Mouse (Mus musculus): ENCODE measurements around the gene Cpt1b. TPM values are rescaled to one million over a fixed set of nuclear protein-coding genes. Genes with fewer than 3 reads are reported as not detected.

Cpt1b gene
- polyA plus RNA-seq, 1 experiment from 2014 or later = 1.2 TPM

DNA sequence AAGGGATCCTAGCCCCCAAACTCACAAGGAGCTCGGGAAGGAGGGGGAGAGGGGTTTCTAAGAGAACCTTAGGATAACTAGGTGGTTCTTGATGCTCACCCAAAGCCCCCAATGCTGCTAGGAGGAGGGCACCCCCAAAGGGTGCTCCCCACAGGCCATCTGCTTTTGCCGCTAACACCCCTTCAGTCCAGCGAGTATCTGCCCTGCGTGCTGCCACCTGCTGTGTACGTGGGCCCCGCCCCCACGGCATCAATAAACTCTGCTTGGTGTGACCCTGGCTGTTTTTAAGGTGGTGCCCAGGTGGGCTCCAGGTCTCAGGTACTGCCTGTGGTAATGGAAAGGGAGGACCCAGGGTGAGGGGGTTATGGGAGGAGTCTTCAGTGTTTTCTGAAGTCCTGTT, 36.5 kb upstream of the Cpt1b start:
- no peak overlapping the region for H3K4me2 ChIP-seq (replicated peaks)
- H3K4me1 ChIP-seq (replicated peaks; ENCODE audit: control insufficient read depth, insufficient read depth, low read length) = no peaks in the 10 kb centered on the region
- H3K4me3 ChIP-seq (replicated peaks; ENCODE audit: low read length) = no peak overlapping the region
- WGBS = 81% methylated on average over 7 of the region's 7 CpGs
- H3K9me3 ChIP-seq (ENCODE audit: control insufficient read depth, low read length) = no peaks in the 10 kb centered on the region
- peaks cover 73% of the 10 kb centered on the region for H3K36me3 ChIP-seq (replicated peaks; ENCODE audit: control insufficient read depth, insufficient read depth)
- no peaks in the 10 kb centered on the region for H3K27me3 ChIP-seq (ENCODE audit: control insufficient read depth, insufficient read depth, low read length)
- ATAC-seq (ENCODE audit: low FRiP score) (no peak), DNase-seq (ENCODE audit: low spot score) (no peak)
- no peak overlapping the region for H3K27ac ChIP-seq
- no peak overlapping the region for H3K9ac ChIP-seq

GRCm38 (mm10) chr15:89461321-89461720, 35.7 kb upstream of the Cpt1b start:
- ATAC-seq (ENCODE audit: low FRiP score) = no peak
- no peaks in the 10 kb centered on the region for H3K4me1 ChIP-seq (replicated peaks; ENCODE audit: control insufficient read depth, insufficient read depth, low read length)

GRCm38 (mm10) chr15:89460298-89460697, 34.6 kb upstream of the Cpt1b start:
- DNase-seq (ENCODE audit: low spot score) = no peak
- Histone ChIP-seq H3K36me3 (replicated peaks; ENCODE audit: control insufficient read depth, insufficient read depth) (peaks cover 83% of the 10 kb centered on the region), H3K9ac (no peak overlapping the region), H3K9me3 (ENCODE audit: control insufficient read depth, low read length) (no peaks in the 10 kb centered on the region), H3K4me3 (replicated peaks; ENCODE audit: low read length) (no peak overlapping the region), H3K27me3 (ENCODE audit: control insufficient read depth, insufficient read depth, low read length) (no peaks in the 10 kb centered on the region), H3K4me2 (replicated peaks) (no peak overlapping the region), H3K4me1 (replicated peaks; ENCODE audit: control insufficient read depth, insufficient read depth, low read length) (peaks cover 9% of the 10 kb centered on the region), H3K27ac (no peak overlapping the region)
- WGBS = 83% methylated on average over 10 of the region's 10 CpGs
- no peak for ATAC-seq (ENCODE audit: low FRiP score)

More at GRCm38 (mm10) chr15:89461321-89461720, 35.7 kb upstream of the Cpt1b start:
- WGBS = 85% methylated on average over 15 of the region's 15 CpGs
- no peak overlapping the region for H3K4me3 ChIP-seq (replicated peaks; ENCODE audit: low read length)
- no peak overlapping the region for H3K27ac ChIP-seq
- H3K9ac ChIP-seq = no peak overlapping the region
- H3K36me3 ChIP-seq (replicated peaks; ENCODE audit: control insufficient read depth, insufficient read depth) = peaks cover 82% of the 10 kb centered on the region
- H3K4me2 ChIP-seq (replicated peaks) = no peak overlapping the region
- no peak for DNase-seq (ENCODE audit: low spot score)
- no peaks in the 10 kb centered on the region for H3K9me3 ChIP-seq (ENCODE audit: control insufficient read depth, low read length)
- no peaks in the 10 kb centered on the region for H3K27me3 ChIP-seq (ENCODE audit: control insufficient read depth, insufficient read depth, low read length)

- H3K4me2 ChIP-seq (replicated peaks) = no peak overlapping the region
- DNase-seq (ENCODE audit: low spot score) = no peak
- H3K4me3 ChIP-seq (replicated peaks; ENCODE audit: low read length) = no peak overlapping the region
- ATAC-seq (ENCODE audit: low FRiP score) = no peak
- H3K27me3 ChIP-seq (ENCODE audit: control insufficient read depth, insufficient read depth, low read length) = no peaks in the 10 kb centered on the region
- H3K4me1 ChIP-seq (replicated peaks; ENCODE audit: control insufficient read depth, insufficient read depth, low read length) = peaks cover 14% of the 10 kb centered on the region
- no peak overlapping the region for H3K9ac ChIP-seq
- H3K27ac ChIP-seq = no peak overlapping the region
- 95% methylated on average over 7 of the region's 7 CpGs for WGBS
- H3K9me3 ChIP-seq (ENCODE audit: control insufficient read depth, low read length) = no peaks in the 10 kb centered on the region
- peaks cover 83% of the 10 kb centered on the region for H3K36me3 ChIP-seq (replicated peaks; ENCODE audit: control insufficient read depth, insufficient read depth)
These were observed 34.2 kb upstream of the Cpt1b start for GRCm38 (mm10) chr15:89459821-89460220.

DNA sequence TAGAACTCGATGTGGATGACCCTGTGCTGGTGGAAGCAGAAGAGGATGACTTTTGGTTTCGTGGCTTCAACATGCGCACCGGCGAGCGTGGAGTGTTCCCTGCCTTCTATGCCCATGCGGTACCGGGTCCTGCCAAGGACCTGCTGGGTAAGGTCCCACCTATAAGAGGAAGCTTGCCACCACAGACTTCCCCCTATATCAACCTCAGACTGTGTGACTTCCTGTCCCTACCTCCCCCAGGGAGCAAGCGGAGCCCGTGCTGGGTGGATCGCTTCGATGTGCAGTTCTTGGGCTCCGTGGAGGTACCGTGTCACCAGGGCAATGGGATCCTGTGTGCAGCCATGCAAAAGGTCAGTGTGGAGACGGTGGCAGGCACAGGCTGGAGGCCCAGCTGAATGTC, 33.3 kb upstream of the Cpt1b start:
- ATAC-seq (ENCODE audit: low FRiP score) = no peak
- Histone ChIP-seq H3K9me3 (ENCODE audit: control insufficient read depth, low read length) (no peaks in the 10 kb centered on the region), H3K27me3 (ENCODE audit: control insufficient read depth, insufficient read depth, low read length) (no peaks in the 10 kb centered on the region), H3K9ac (no peak overlapping the region), H3K27ac (no peak overlapping the region), H3K4me1 (replicated peaks; ENCODE audit: control insufficient read depth, insufficient read depth, low read length) (peaks cover 16% of the 10 kb centered on the region), H3K36me3 (replicated peaks; ENCODE audit: control insufficient read depth, insufficient read depth) (peaks cover 77% of the 10 kb centered on the region), H3K4me3 (replicated peaks; ENCODE audit: low read length) (no peak overlapping the region), H3K4me2 (replicated peaks) (no peak overlapping the region)
- 94% methylated on average over 15 of the region's 15 CpGs for WGBS
- DNase-seq (ENCODE audit: low spot score) = no peak

GRCm38 (mm10) chr15:89455642-89456041, 30.0 kb upstream of the Cpt1b start:
- Histone ChIP-seq H3K4me3 (replicated peaks; ENCODE audit: low read length) (peak overlapping the region; percentile 79), H3K36me3 (replicated peaks; ENCODE audit: control insufficient read depth, insufficient read depth) (peaks cover 44% of the 10 kb centered on the region), H3K9ac (peak overlapping the region; percentile 88; the same call in 1 of the 2 replicates), H3K4me2 (replicated peaks) (peak overlapping the region; percentile 98), H3K27me3 (ENCODE audit: control insufficient read depth, insufficient read depth, low read length) (no peaks in the 10 kb centered on the region), H3K4me1 (replicated peaks; ENCODE audit: control insufficient read depth, insufficient read depth, low read length) (peaks cover 26% of the 10 kb centered on the region), H3K27ac (no peak overlapping the region; the same call in 1 of the 2 replicates), H3K9me3 (ENCODE audit: control insufficient read depth, low read length) (no peaks in the 10 kb centered on the region)
- WGBS = 79% methylated on average over 6 of the region's 6 CpGs
- ATAC-seq (ENCODE audit: low FRiP score) (no peak), DNase-seq (ENCODE audit: low spot score) (no peak)

GRCm38 (mm10) chr15:89454857-89455256, 29.2 kb upstream of the Cpt1b start:
- H3K27me3 ChIP-seq (ENCODE audit: control insufficient read depth, insufficient read depth, low read length) = no peaks in the 10 kb centered on the region
- peak overlapping the region; percentile 98 for H3K4me2 ChIP-seq (replicated peaks)
- H3K9me3 ChIP-seq (ENCODE audit: control insufficient read depth, low read length) = no peaks in the 10 kb centered on the region
- peak overlapping the region; percentile 79 for H3K4me3 ChIP-seq (replicated peaks; ENCODE audit: low read length)
- peaks cover 36% of the 10 kb centered on the region for H3K36me3 ChIP-seq (replicated peaks; ENCODE audit: control insufficient read depth, insufficient read depth)
- peak overlapping the region; percentile 88 for H3K9ac ChIP-seq
- WGBS = 11% methylated on average over 4 of the region's 6 CpGs
- no peak for ATAC-seq (ENCODE audit: low FRiP score)
- no peak overlapping the region; the same call in 1 of the 2 replicates for H3K27ac ChIP-seq
- no peak for DNase-seq (ENCODE audit: low spot score)
- H3K4me1 ChIP-seq (replicated peaks; ENCODE audit: control insufficient read depth, insufficient read depth, low read length) = peaks cover 26% of the 10 kb centered on the region

GRCm38 (mm10) chr15:89453865-89454478, 28.3 kb upstream of the Cpt1b start, which contains the start of gene Mapk8ip2:
Gene Mapk8ip2 (plus strand): TSS chr15:89453913.
- WGBS = under 1% methylated on average over 53 of the region's 53 CpGs
- Histone ChIP-seq H3K4me3 (replicated peaks; ENCODE audit: low read length) (peak within 1 kb of the TSS; percentile 79), H3K4me1 (replicated peaks; ENCODE audit: control insufficient read depth, insufficient read depth, low read length) (peaks cover 26% of the 10 kb centered on the region), H3K9ac (peak within 1 kb of the TSS; percentile 88), H3K4me2 (replicated peaks) (peak within 1 kb of the TSS; percentile 98), H3K27ac (peak within 1 kb of the TSS; percentile 85), H3K36me3 (replicated peaks; ENCODE audit: control insufficient read depth, insufficient read depth) (peaks cover 28% of the 10 kb centered on the region), H3K9me3 (ENCODE audit: control insufficient read depth, low read length) (no peaks in the 10 kb centered on the region), H3K27me3 (ENCODE audit: control insufficient read depth, insufficient read depth, low read length) (no peaks in the 10 kb centered on the region)
- ATAC-seq (ENCODE audit: low FRiP score) = peak; percentile 80
- DNase-seq (ENCODE audit: low spot score) = peak; percentile 53

DNA sequence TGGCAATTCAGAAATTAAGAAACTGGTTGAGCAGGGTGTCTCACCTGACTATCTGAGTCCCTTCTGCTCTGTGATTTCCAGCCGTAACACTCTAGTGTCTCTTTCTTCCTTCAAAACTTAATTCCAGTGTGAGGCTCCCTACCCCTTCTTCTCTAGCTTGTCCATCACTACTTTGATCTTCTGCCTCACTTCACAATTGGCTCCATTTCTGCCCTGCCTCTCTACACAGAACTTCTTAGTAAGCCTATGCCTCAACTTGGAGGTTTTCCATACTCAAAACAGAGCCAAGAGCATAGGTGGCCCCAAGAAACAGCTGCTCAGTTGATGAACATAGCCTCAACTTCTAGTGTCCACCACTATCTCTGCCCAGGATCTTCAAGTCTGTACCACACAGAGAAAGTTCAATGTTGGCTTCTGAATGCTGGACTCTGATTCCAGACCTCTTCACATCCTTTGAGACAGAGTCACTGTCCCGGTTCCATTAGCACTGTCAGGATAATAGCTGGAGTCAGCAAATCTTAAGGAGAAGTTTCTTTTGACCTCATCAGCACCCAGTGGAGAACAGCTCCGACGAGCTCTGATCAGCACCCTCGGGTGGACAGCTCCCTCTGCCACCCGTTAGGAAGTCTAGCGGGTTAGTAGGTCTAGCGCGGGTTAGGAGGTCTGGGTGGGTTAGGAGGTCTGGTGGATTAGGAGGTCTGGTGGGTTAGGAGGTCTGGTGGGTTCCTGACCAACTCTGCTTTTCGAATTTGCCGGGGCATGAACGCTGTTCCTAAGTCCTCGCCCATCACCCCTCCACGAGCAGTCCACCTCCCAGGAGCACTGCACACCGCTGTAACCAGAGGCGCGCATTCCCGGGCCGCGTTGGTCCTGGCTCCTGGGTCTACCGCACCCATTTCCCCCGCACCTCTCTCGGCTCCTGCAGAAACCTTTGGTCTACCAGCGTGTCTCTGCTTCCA, 27.5 kb upstream of the Cpt1b start:
- H3K4me1 ChIP-seq (replicated peaks; ENCODE audit: control insufficient read depth, insufficient read depth, low read length) = peaks cover 26% of the 10 kb centered on the region
- no peaks in the 10 kb centered on the region for H3K27me3 ChIP-seq (ENCODE audit: control insufficient read depth, insufficient read depth, low read length)
- H3K4me3 ChIP-seq (replicated peaks; ENCODE audit: low read length) = peak overlapping the region; percentile 79
- peak; percentile 65 for DNase-seq (ENCODE audit: low spot score)
- H3K27ac ChIP-seq = peak overlapping the region; percentile 85
- H3K4me2 ChIP-seq (replicated peaks) = peak overlapping the region; percentile 98
- peaks cover 20% of the 10 kb centered on the region for H3K36me3 ChIP-seq (replicated peaks; ENCODE audit: control insufficient read depth, insufficient read depth)
- 5% methylated on average over 24 of the region's 24 CpGs for WGBS
- H3K9me3 ChIP-seq (ENCODE audit: control insufficient read depth, low read length) = no peaks in the 10 kb centered on the region
- ATAC-seq (ENCODE audit: low FRiP score) = peak; percentile 71
- peak overlapping the region; percentile 88 for H3K9ac ChIP-seq

Data from hindbrain, embryonic 14.5 days (tissue).